Mouse (Mus musculus): Measurements from ENCODE around the gene Inhbc. TPM values are rescaled to one million over a fixed set of nuclear protein-coding genes. Genes with fewer than 3 reads are reported as not detected.

Inhbc gene
- polyA plus RNA-seq, 1 experiment: not detected

DNA sequence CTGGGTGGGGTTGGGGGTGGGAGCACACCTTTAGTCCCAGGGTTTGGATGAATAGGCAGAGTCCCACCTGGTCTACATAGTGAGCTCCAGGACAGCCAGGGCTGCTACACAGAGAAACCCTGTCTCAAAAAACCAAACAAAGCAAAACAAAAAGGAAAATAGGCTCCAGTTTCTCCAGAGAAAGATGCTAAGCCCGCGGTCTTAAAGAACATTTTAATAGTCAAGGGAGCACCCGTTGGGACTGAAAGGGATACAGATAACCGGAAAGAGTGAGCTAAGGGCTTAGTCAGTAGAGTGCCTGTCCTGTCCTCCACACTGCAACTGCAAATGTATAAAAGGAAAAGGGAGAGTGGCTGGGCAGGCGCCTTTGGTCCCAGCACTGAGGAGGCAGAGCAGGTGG lies 3.1 kb downstream of the Inhbc start:
- no peak for DNase-seq
- H3K27ac ChIP-seq (ENCODE audit: insufficient read depth, low read length): no peak overlapping the region
- TF ChIP-seq POLR2A (IDR thresholded peaks at IDR 0.05; ENCODE audit: borderline replicate concordance, insufficient read depth, low read length) (no peak), CTCF (IDR thresholded peaks at IDR 0.05; ENCODE audit: borderline replicate concordance, insufficient read depth, low read depth, low read length) (no peak)
- no peaks in the 10 kb centered on the region for H3K4me1 ChIP-seq (ENCODE audit: control insufficient read depth, insufficient read depth, low read length)
- H3K27me3 ChIP-seq (ENCODE audit: control insufficient read depth, insufficient read depth, low read length): no peaks in the 10 kb centered on the region
- no peak overlapping the region for H3K4me3 ChIP-seq (replicated peaks; ENCODE audit: insufficient read depth, low read depth, low read length)
- WGBS: 83% methylated on average over 5 of the region's 5 CpGs

DNA sequence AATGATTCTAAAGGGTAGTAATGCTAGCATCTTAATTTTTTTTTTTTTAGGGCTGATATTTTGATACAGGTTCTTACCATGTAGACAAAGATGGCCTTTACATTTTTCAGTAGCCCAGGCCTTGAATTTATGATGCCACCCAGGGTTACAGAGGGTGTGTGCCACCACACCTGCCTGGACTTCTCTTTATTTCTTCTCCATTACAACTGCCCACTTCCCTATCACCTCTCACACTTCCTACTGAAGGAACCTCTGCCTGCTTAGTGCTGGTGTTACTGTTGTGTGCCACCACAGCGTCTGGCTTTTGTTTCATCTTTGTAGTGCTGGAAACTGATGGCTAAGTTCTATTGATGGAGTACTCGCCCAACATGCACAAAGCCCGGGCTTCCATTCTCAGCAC lies 9.5 kb downstream of the Inhbc start:
- 92% methylated on average over 3 of the region's 3 CpGs for WGBS
- Histone ChIP-seq H3K4me3 (replicated peaks; ENCODE audit: insufficient read depth, low read depth, low read length) (no peak overlapping the region), H3K4me1 (ENCODE audit: control insufficient read depth, insufficient read depth, low read length) (no peaks in the 10 kb centered on the region), H3K27me3 (ENCODE audit: control insufficient read depth, insufficient read depth, low read length) (no peaks in the 10 kb centered on the region), H3K27ac (ENCODE audit: insufficient read depth, low read length) (no peak overlapping the region)
- no peak for DNase-seq
- TF ChIP-seq CTCF (IDR thresholded peaks at IDR 0.05; ENCODE audit: borderline replicate concordance, insufficient read depth, low read depth, low read length): no peak
- TF ChIP-seq POLR2A (IDR thresholded peaks at IDR 0.05; ENCODE audit: borderline replicate concordance, insufficient read depth, low read length): no peak

DNA sequence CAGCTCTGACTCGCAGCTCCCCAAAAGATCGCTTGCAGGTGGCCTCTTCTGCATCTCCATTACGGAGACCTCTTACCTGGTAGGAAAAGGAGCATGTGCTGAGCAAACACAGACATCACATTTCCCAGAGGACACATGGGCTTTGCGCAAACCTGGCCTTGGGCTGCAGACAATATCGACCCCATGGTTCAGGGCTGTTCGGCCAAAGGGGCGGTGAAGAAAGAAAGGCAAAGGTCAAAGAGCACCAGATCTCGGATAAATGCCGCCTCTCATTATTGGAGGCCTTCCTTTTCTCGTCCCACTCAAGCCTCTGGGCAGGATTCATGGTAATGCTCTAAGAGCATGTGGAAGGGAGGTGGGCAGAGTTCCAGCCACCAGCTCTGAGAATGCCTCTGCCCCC lies 14.9 kb downstream of the Inhbc start:
- Histone ChIP-seq H3K27ac (ENCODE audit: insufficient read depth, low read length) (no peak overlapping the region), H3K4me3 (replicated peaks; ENCODE audit: insufficient read depth, low read depth, low read length) (no peak overlapping the region), H3K27me3 (ENCODE audit: control insufficient read depth, insufficient read depth, low read length) (no peaks in the 10 kb centered on the region), H3K4me1 (ENCODE audit: control insufficient read depth, insufficient read depth, low read length) (peaks cover 8% of the 10 kb centered on the region; the same call in 1 of the 2 replicates)
- DNase-seq: peak in 1 of 2 experiments; percentile 39
- 63% methylated on average over 10 of the region's 10 CpGs for WGBS
- TF ChIP-seq CTCF (IDR thresholded peaks at IDR 0.05; ENCODE audit: borderline replicate concordance, insufficient read depth, low read depth, low read length) (no peak), POLR2A (IDR thresholded peaks at IDR 0.05; ENCODE audit: borderline replicate concordance, insufficient read depth, low read length) (no peak)

DNA sequence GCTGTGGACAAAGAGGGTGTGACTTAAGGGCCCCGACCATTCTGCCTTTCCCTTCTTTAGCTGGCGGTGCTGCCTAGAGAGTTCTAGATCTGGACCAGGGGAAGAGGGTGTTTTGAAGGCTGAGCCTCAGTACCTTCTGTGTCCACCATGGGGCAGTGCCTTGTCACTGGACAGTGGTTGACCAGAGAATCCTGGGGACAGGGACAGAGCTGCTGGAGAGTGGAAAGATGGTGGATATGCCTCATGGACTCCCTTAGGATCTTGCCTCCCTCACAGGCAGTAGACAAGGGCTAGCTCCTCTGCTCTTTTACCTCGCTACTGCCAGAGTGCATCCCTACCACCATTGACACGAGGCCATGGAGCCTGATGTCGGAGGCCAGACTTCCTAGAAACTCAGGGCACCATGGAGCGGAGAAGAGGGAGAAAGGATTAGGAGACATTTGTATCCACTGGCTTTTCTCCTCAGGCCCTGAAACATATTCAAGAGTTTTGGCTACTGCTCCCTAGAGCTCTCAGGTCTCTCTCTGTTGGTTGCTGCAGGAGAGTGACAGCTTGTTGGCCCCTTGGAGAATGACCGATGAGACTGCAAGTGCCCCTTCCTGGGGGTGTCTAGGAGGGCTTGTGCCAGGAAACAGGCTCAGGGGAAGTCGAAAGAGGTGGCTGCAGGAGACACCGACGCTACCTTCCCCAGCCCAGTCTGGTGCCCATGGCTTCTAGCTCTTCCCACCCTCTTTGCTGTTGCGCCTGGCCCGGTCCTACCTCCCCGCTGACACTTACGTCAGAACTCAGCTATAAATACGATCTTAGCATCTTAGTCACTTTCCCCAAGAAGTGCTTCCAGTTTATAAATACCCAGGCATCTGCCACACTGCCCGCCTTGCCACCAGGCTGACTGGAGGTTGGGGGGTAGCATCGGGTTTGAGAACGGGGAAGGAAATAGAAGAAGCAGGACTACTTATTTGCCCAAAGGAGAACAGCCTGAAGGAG lies 16.0 kb downstream of the Inhbc start, which contains the start of gene Inhbe:
Gene Inhbe, minus strand, starts transcription at position 503 of the 987 bp plus-strand sequence.
- Histone ChIP-seq H3K27ac (ENCODE audit: insufficient read depth, low read length) (peak within 1 kb of the TSS; percentile 45), H3K4me3 (replicated peaks; ENCODE audit: insufficient read depth, low read depth, low read length) (no peak within 1 kb of the TSS), H3K4me1 (ENCODE audit: control insufficient read depth, insufficient read depth, low read length) (peaks cover 12% of the 10 kb centered on the region), H3K27me3 (ENCODE audit: control insufficient read depth, insufficient read depth, low read length) (no peaks in the 10 kb centered on the region)
- 52% methylated on average over 18 of the region's 18 CpGs for WGBS
- TF ChIP-seq POLR2A (IDR thresholded peaks at IDR 0.05; ENCODE audit: borderline replicate concordance, insufficient read depth, low read length) (0 out of 2 replicates have a peak, but pooled peaks have one; percentile 8), CTCF (IDR thresholded peaks at IDR 0.05; ENCODE audit: borderline replicate concordance, insufficient read depth, low read depth, low read length) (peak; percentile 55)
- peak; percentile 79 to 87 for DNase-seq

DNA sequence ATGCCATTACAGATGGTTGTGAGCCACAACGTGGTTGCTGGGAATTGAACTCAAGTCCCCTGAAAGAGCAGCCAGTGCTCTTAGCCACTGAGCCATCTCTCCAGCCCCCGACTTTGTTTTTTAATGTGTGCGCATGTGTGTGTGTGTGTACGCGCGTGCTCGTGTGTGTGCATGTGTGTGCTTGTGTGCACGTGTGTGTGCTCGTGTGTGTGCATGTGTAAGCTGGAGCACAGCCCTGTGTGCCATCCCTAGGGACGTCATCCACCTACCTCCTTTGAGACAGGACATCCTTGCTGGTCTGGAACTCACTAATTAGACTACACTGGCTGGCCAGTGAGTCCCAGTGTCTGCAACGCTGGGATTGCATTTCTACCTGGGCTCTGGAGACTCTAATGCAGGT lies 17.5 kb downstream of the Inhbc start:
- Histone ChIP-seq H3K4me1 (ENCODE audit: control insufficient read depth, insufficient read depth, low read length) (peaks cover 12% of the 10 kb centered on the region), H3K4me3 (replicated peaks; ENCODE audit: insufficient read depth, low read depth, low read length) (no peak overlapping the region), H3K27ac (ENCODE audit: insufficient read depth, low read length) (no peak overlapping the region), H3K27me3 (ENCODE audit: control insufficient read depth, insufficient read depth, low read length) (no peaks in the 10 kb centered on the region)
- 92% methylated on average over 11 of the region's 11 CpGs for WGBS
- no peak for DNase-seq
- TF ChIP-seq POLR2A (IDR thresholded peaks at IDR 0.05; ENCODE audit: borderline replicate concordance, insufficient read depth, low read length) (no peak), CTCF (IDR thresholded peaks at IDR 0.05; ENCODE audit: borderline replicate concordance, insufficient read depth, low read depth, low read length) (no peak)

DNA sequence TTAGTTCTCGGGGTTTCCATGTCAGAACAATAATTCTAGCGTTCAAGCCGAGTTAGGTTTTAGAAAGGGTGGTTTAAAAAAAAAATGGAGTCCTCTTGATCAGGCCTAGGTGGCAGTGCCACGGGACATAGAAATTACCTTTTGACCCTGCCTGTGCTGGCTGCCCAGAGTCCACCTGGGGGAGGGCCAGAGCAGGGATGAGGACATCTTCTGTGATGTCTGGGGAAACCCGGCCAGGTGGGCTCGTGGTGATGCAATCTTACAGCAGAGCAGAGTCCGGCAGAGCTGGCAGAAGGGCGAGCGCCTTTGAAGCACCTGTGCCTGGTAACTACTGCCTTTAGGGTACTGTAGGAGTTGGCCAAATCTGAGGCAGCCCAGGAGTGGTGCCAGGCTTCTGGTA lies 18.0 kb downstream of the Inhbc start:
- 81% methylated on average over 9 of the region's 9 CpGs for WGBS
- TF ChIP-seq CTCF (IDR thresholded peaks at IDR 0.05; ENCODE audit: borderline replicate concordance, insufficient read depth, low read depth, low read length): no peak
- no peak for TF ChIP-seq POLR2A (IDR thresholded peaks at IDR 0.05; ENCODE audit: borderline replicate concordance, insufficient read depth, low read length)

DNA sequence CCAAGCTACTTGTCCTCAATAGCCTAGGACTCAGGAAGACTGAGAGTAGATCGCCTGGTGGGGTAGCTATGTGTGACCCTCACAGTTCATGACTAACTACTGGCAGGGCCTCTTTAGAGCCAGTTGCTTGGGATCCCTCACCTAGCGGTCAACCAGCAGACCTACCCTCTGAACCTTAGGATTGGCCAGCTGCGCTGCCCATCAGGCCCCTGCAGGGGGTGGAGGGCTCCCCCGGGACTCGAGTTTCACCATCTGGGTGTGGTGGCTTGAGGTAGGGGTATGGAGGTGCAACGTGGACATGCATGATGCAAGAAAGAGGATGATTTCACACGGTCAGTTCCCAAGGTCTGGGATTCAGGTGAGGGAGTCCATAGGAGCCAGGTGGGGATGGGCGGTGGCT lies 18.5 kb downstream of the Inhbc start:
- Histone ChIP-seq H3K27ac (ENCODE audit: insufficient read depth, low read length) (no peak overlapping the region), H3K27me3 (ENCODE audit: control insufficient read depth, insufficient read depth, low read length) (no peaks in the 10 kb centered on the region), H3K4me1 (ENCODE audit: control insufficient read depth, insufficient read depth, low read length) (peaks cover 12% of the 10 kb centered on the region), H3K4me3 (replicated peaks; ENCODE audit: insufficient read depth, low read depth, low read length) (no peak overlapping the region)
- DNase-seq: no peak
- WGBS: 80% methylated on average over 8 of the region's 8 CpGs
- no peak for TF ChIP-seq CTCF (IDR thresholded peaks at IDR 0.05; ENCODE audit: borderline replicate concordance, insufficient read depth, low read depth, low read length)
- TF ChIP-seq POLR2A (IDR thresholded peaks at IDR 0.05; ENCODE audit: borderline replicate concordance, insufficient read depth, low read length): no peak

More for the DNA sequence above, 18.0 kb downstream of the Inhbc start:
- Histone ChIP-seq H3K27me3 (ENCODE audit: control insufficient read depth, insufficient read depth, low read length) (no peaks in the 10 kb centered on the region), H3K4me3 (replicated peaks; ENCODE audit: insufficient read depth, low read depth, low read length) (no peak overlapping the region), H3K27ac (ENCODE audit: insufficient read depth, low read length) (no peak overlapping the region), H3K4me1 (ENCODE audit: control insufficient read depth, insufficient read depth, low read length) (peaks cover 12% of the 10 kb centered on the region)
- no peak for DNase-seq

DNA sequence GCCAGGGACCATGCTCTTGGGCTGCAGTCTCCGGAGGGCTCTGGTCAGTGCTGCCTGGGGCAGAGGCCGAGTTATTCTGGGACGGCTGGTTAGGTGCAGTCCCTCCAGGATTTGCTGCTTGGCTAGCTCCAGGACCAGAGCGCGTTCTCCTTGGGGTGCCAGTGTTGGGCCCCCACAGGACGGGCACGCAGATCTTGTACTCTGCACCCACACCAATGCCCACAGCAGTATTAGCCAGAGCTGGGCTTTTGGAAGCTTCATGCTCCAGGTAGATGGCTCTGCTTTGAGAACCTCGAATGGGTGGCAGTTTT lies 19.0 kb downstream of the Inhbc start:
- H3K27me3 ChIP-seq (ENCODE audit: control insufficient read depth, insufficient read depth, low read length): no peaks in the 10 kb centered on the region
- H3K4me1 ChIP-seq (ENCODE audit: control insufficient read depth, insufficient read depth, low read length): peaks cover 12% of the 10 kb centered on the region
- H3K27ac ChIP-seq (ENCODE audit: insufficient read depth, low read length): no peak overlapping the region
- 88% methylated on average over 8 of the region's 8 CpGs for WGBS
- no peak for TF ChIP-seq CTCF (IDR thresholded peaks at IDR 0.05; ENCODE audit: borderline replicate concordance, insufficient read depth, low read depth, low read length)
- TF ChIP-seq POLR2A (IDR thresholded peaks at IDR 0.05; ENCODE audit: borderline replicate concordance, insufficient read depth, low read length): no peak
- peak in 1 of 2 experiments; percentile 32 for DNase-seq
- no peak overlapping the region for H3K4me3 ChIP-seq (replicated peaks; ENCODE audit: insufficient read depth, low read depth, low read length)

Measured in cerebellum, adult 2 months (tissue).